Mouse (Mus musculus) gastrocnemius, postnatal 4 days (tissue): Measurements from ENCODE around the gene Dgki. TPM values are rescaled to one million over a fixed set of nuclear protein-coding genes. Genes with fewer than 3 reads are reported as not detected.

ENCODE experiments used
- DNase-seq, 2 experiments: peaks; one replicate each; pipeline ENCODE4 v3.0.0; 2021 to 2022; ENCODE audit warnings: low spot score in 2 of 2, mixed read lengths in 2 of 2
- total RNA-seq, 2 experiments: library from RNA; stranded (reverse); gene quantifications; 2 replicates each; pipeline ENCODE4 v1.2.3; 2021

Gene Dgki
- total RNA-seq, 2 experiments from 2014 or later, result 1.1 to 1.9 TPM

DNA sequence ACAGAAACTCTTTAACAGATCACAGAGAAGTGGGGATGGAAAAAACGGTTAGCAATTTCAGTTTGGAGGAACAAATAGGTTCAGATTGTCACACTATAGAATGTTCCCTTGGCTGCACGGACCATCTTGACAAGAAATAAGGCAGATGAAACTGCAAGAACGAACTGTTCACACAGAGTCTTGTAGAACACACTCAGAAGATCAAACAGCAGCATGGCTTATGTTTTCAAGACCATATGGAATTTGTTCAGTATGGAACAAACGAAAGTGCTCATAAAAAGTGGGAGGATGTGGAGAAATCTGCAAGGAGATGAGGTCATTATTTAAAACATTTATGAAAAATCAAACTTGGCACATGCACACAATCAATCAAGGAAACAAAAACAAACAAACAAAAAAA is 431.8 kb downstream of the Dgki start:
- DNase-seq, result no peak

DNA sequence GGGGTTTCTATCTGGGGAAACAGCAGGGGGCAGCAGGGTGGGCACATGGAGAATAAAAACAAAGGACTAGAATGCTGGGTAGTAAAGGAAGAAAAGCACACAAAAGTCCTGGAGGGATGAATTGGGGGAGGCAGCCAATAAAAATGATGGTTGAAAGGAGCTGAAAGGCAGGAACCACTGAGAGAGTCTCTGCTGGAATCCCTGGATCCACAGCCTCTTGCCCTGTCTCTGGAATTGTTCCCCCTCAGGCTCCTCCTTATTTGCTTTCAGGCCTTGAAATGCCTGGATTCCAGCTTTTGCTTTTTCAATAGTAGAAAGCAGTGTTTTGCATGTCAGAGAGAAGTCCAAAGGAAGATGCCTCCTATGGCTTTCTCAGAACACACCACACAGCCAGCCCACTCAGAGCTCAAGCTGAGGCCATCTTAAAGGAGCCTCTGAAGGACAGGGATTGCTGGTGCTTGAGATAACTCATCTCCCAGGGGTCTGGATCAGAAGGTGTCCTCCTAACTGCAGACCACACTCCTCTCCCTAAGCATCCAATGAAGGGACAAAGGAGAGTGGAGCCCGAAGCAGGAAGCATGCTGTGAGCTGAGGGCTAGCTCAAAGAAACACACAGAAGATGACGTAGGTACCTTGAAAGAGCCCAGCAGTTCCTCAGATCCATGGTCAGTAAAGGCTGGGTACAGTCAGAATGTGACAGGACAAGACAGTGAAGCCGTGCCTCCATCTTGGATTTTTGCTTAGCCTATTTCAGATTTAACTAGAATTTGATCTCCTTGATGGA is 441.5 kb downstream of the Dgki start:
- DNase-seq, result no peak

DNA sequence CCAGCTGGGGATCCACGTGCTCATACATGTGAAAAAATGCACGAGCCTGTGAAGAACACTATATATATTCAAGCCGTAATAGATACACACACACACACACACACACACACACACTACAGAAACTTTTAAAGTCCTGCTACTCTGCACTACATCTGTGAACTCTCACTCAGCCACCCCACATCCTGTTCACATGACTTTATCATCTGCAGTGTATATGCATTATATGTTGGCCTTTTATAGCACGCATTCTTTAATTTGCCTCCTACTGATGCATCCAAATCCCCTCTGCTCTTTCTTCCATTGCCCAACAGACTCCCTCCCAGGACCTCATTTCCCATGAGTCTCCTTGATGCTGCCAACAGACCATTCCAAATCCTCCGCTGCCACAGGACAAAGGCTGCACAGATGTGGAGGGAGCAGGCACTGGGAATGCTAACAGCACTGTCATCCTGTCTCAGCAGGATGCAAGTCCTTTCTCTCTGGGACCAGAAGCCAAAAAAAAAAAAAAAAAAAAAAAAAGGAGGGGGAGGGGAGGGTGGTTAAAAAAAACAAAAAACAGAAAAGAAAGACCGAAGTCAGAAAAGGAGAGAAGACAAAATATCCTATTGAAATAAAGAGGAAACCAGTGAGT is 442.2 kb downstream of the Dgki start:
- DNase-seq, result no peak

DNA sequence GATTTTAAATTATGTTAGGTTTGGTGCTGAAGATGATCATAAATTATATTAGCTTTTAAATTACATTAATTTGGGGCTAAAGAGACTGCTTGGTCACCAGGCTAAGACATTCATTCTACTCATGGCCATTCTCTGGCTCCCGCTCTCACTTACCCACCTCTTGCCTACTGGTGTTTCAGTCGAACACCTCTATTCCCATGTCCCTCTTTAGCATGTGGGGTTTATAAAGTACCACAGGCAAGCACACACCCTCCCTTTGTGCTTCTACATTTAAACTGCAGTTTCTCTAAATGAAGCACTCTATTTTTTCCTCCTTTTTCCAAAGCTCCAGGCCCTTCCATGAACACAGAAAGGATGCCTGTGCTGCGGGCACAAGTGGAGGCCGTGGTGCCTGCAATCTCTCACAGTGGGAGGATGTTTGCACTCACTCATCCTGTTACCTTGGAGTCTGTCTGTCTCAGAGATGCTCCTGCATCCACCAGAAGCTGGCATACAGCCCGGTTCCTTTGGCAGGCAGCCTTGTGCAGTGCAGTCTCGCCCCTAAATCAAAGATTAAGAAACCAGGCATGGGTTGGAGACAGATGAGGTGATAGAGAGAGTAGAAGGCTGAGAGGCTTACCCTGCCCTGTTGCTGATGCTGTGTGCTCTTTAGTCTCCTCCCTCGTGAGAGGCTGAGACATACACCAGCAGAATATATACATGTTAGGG is 449.4 kb downstream of the Dgki start:
- peak; percentile 25 to 66 for DNase-seq

DNA sequence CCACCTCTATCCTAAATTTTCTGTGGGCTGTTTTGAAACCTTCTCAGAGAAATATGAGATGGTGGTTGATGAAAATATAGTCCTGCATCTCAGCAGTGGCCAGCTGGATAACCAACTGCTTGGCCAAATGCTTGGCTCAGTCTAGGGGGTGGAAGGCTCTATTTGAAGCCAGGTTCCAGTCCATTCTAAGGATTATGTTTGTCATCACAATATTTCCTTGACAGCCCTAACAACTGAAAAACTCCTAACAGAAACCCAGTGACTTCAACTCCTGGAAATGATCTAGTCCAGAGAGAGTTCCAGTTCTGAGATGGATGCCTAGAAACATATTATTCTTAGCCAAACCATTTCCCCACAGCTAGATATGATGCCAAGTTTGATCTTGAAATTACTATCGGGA is 454.7 kb downstream of the Dgki start:
- DNase-seq, result peak in 1 of 2 experiments; percentile 18

DNA sequence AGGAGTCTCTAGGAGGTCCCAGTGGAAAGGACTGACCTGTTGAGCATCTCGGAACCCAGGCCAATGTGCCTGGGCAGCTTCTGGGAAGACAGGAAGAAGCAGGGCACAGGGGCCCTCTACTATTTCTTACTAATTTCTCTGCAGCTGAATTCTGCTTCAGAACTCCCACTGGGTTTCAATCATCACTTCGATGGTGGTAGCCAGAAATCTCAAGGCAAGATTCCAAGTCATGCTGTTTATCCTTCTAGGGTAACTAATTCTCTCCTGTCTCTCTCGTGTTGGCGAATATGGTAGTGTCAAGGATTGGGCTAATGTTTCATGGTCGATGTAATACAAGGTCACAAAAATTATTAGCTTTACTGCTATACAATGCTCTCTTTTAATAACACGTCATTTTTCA is 455.7 kb downstream of the Dgki start:
- peak in 1 of 2 experiments; percentile 24 for DNase-seq

DNA sequence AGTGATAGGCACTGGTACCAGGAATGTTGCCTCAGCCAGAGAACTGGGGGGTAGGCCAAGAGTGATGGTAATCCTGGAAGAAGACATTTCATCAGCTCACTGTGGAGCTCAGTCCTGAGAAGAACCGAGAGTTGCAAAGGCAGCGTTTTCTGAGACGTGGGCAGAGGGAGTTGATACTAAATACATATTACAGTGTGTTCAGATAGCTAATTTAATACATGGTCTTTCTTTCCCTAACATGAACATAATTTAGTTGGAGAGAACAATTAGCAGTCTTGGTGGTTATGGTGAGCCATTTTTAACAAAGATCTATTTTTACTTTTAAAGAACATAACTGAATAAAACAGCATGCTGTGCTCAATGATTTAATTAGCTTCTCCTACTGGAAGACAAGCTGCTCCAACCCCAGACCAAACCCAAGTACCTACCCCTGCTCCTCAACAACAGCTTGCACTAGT is 456.9 kb downstream of the Dgki start:
- DNase-seq, result no peak

DNA sequence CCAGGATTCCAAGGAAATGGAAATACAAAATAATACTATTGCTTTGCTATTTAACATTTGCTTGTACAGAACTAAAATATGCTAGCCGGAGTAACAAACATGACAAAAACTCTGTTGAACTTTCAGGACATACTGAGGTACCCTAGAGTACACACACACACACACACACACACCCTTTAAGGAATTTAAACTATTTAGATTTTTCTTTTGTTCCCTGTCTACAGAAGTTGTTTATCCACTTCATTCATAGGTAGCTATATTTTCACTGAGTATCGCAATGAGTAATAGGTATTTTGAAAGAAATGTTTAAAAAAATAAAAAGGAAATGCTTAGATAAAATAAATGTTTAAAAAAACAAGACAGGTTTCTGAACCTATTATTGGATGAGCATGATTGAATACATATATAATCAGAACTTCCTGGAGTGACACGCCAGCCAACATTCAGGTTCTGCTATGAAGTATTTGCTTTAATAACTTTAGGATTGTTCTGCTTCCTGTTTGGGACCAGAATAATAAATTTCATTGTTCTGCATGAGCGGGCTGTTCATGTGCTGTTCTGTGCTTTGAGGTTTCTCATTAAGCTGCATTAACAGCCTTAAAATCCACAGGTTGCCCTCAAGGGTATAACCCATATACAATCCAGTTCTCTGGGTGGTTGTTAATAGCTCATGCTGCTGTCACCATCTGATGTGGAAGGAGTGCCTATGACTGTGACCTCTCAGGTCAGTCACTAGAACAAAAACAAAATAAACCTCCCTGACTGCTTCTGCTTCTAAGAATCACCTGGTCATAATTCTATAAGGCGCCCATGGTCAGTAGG is 457.7 kb downstream of the Dgki start:
- DNase-seq, result no peak

DNA sequence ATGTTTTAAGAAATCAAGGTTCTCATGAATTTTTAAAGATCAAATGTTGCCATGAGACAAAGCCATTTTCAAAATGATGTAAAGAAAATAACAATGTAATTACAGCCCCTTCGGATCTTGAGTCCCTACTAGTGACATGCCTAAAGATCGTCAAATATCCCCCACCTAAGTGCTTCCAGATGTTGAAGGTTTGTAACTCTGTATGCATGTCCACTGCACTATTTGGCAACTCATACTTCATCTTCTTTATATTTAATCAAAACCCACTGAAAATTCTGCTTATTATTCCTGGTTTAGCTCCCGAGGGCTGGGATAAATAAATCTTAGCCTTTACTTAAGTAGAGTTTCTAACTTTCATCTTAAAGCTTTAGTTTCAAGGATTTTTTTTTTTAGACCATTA is 458.3 kb downstream of the Dgki start:
- no peak for DNase-seq

DNA sequence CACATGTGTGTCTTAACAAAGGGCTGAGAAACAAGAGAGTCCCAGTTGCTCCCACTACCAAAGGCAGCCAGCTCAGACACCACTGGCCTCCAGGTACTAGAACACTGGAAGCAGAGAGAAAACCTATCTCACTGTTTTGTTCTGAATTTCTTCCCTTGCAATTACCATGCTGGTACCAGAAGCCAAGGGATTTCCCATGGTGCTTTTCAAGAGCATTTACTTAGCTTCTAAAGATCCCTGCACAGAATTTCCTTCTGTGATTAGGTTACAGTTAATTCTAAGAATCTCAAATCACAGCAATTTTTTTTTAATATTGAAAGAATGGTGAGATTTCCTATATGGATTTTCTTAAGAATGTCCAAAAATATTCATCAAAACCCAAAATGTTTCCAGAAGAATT is 458.8 kb downstream of the Dgki start:
- no peak for DNase-seq

DNA sequence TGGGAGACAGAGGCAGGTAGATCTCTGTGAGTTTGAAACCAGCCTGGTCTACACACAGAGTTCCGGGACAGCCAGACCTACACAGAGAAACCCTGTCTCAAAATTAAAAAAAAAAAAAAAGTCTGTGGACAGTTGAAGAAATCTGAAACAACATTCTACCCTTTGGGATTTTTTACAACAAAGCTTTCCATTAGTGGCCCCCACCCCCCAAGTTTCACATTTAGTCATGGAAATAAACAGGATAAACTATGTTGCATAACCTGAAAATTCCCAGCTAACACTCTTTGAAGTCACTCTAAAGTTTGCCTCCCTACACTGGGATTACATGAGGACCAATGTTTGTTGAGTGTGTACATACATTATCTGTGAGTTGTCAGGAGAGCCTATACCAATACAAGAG is 461.2 kb downstream of the Dgki start:
- no peak for DNase-seq

DNA sequence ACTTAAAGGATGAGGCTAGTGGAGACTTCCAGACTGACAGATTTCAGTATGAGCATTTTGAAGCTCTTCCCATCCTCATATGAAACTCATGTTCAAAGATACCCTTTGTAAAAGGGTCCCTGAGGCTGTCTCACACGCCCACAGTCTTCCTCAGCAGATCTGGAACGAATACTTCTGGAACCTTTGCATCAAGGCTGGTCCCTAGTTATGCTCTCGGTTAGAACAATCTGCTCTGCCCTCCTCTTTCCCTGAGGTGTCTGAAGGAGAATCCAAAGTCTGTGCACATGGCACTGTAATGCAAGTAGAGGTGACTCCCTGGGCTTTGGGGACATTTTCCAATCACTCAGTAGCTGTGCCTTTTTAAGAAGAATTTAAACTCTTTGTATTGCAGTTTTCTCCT is 464.6 kb downstream of the Dgki start:
- DNase-seq, result no peak

DNA sequence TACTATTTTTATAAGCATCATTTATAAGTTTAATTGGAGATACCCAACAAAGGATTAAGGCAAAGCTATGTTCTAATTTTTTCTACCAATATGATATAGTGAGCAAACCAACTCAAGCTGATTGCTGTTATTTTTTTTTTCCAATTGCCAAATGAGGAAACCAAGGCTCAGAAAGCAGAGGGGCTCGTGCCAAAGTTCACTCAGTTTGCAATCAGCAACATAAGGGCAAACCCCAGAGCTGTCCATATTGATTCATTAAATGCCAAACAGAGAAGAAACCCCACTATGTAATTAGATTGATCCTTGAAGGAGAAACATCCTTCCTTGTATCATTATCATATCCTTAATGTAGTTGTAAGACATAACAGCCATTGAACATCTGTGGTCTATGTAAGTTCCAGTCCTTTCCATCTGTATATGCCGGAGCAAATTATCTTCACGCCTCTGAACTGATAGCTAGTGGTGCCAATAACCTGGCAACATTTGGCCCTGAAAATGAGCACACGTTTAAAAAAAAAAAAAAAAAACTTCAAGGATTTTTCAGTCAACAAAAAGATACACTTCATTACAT is 465.2 kb downstream of the Dgki start:
- DNase-seq, result no peak

DNA sequence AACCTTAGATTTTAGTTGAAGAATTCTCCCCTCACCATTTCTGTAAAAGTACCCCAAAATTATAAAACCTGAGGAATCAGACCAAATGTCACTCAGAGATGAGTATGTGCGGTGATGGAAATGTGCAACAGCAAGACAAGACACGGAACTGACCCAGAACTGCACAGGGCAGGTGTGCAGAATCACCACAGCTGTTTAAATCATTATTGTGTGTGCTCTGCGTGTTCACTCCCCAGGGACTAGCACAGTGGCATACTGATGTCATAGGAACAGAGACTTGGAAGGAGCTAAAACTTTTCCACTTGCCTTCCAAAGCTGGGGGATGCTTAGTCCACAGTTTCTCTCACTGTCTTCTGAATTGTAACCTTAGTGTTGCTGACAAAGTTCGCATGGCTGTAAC is 467.3 kb downstream of the Dgki start:
- no peak for DNase-seq

DNA sequence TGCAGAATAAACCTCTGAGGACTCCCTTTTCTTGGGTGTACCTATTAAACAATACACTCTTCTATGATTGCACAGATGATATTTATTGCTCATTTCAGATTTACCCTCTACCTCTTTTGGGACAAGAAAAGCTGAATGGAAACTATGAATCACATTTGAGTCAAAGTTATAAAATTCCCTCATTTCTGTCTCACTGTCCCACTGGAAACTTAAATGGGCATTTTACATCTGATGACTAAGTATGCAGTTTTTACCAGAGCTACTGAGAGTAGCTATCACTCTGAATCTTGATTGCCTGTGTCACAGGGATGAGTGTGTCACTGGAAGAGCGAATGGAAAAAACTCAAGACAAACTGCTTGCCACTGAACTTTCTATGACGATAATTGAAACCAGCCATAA is 467.8 kb downstream of the Dgki start:
- no peak for DNase-seq

DNA sequence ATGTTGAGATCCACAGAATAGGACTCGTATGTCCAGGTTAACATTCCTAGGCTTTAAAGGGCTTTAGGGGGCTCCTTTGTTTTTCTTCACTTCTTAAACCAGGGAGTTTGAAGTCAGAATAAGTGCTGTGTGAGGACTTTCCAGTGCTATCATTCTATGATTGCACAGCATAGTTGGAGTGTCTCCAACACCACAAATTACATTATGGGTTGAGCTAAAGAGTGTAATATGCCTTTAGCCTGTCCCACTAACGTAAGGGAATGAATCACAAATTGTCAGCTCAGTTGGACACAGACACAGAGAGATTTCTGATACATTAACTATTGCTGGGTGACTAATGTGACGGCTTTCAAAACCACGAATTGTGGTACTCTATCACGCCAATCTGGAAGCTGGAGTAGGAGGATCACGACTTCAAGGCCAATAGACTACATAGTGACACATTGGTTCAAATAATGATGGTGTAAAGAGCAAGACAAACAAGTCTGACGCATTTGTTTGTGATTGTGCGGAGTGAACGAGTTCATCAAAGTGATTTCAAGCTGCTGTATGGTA is 469.5 kb downstream of the Dgki start:
- no peak for DNase-seq

DNA sequence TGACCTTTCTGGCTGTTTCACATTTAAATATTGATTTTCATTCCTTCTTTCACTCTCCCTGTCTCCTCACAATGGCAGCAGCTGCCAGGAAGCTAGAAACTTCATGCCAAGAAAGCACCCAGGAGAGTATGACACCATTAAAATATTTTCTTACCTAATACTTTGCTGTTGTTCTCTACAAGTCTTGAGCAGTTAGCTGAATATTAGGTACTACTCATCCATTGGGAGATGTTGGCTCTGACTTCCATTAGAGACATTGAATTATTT is 480.3 kb downstream of the Dgki start:
- DNase-seq, result no peak

DNA sequence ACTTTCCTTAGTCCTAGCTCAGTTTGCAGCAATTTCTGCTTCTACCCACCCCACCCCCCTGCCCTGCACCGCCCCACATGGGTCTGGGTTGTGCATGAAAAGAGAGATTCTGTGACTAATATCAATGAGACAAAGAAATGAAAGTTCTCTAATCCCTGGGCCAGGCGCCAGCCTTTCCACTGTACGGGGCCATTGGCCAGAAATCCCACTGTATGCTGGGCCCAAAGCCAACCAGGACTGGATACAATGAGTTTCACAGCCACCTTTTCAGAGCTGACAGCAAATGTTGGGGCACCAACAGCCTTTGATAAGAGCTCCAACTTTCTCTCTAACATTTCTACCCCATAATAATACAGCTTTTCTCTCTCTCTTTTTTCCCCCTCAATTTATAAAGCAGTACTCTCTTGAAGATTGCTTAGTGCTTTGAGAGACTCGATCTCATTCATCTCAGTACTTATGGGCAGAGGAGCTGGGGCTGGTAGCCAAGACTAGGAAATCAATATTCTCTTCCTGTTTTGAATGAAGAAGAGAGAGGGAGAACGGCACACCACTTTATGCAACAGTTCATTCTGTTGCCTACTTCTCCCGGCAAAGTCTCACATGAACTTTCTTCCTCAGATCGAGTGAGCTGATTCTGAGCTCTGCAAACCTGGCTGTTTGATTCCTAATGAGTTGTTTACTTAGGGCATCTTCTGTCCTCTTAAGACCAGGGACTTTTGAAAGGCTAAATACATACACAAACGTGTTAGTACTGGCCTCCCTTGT is 480.8 kb downstream of the Dgki start:
- peak; percentile 86 to 93 for DNase-seq

DNA sequence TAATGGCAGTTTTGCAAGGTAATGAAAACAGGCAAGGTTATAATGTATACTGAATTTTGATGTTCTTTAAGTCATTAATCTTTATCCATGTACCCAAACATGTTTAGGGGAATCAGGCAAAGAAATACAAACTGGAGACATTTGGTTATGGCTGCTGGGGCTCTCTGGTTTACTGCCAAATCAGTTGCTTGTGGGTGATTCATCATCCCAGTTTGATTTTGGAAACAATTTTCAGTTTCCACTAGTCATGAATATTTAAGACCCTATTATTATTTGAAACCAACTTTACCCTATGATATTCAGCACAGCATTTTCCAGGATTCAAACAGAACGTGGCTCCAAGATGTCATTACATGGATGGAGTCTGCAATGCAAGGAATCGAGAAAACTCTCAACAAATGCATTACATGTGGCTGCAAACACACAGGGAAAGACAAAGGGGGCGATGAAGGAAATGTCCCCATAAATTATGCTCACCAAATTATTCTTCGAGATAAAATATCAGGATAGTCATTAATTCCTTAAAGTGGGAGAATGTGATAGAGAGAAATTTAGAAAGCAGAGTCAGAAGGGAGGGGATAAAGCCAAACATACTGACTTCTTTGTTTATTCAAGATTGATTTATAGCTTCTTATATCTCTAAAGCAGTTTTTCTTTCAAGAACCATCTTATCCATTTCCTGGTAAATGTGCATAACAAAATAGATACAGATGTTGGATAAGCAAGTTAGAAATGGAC is 481.5 kb downstream of the Dgki start:
- DNase-seq, result no peak

DNA sequence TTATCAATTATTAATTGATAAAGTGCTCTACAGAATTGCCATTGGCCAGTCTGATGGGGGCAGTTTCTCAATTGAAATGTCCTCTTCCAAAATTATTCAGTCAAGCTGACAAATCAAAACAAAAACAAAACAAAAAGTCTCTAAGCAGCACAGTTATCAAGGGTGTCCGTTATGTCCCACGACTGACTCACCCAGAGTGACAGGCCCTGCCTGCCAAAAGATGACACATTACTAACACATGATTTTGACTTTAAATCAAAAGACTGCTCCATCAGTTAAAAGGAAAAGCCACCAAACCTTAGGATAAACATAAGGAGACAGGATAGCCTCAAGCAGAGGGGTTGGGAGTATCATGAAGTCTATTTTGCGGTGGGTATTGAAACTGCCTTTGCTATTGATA is 483.3 kb downstream of the Dgki start:
- DNase-seq, result no peak
